Mouse (Mus musculus) megakaryocyte, embryonic 14.5 days (primary cell): ENCODE results near the gene Cse1l. TPM values are rescaled to one million over a fixed set of nuclear protein-coding genes. Genes with fewer than 3 reads are reported as not detected.

Experiments
- H3K27me3 ChIP-seq: replicated peaks from 2 replicates; pipeline ENCODE3; 2012; ENCODE audit warnings: inconsistent platforms
- H3K36me3 ChIP-seq: replicated peaks from 2 replicates; pipeline ENCODE3; 2012; ENCODE audit warnings: low read length, inconsistent platforms, mixed read lengths
- H3K4me1 ChIP-seq: 2 replicates; pipeline ENCODE4 v1.6.1; 2012; ENCODE audit warnings: inconsistent platforms
- H3K4me3 ChIP-seq: replicated peaks from 2 replicates; pipeline ENCODE3; 2012; ENCODE audit warnings: moderate library complexity, mild to moderate bottlenecking, inconsistent platforms
- H3K9me3 ChIP-seq: 2 replicates; pipeline ENCODE4 v1.6.1; 2012; ENCODE audit warnings: inconsistent platforms
- FLI1 ChIP-seq: IDR thresholded peaks from 2 replicates; pipeline ENCODE4 v1.6.1; 2012; ENCODE audit warnings: low read length, inconsistent platforms, mixed read lengths
- GATA1 ChIP-seq: IDR thresholded peaks from 3 replicates; pipeline ENCODE4 v1.6.1; 2012; ENCODE audit warnings: mixed read lengths, low read length, inconsistent platforms, borderline replicate concordance
- polyA plus RNA-seq: library from polyadenylated mRNA; stranded (reverse); fragments of >175 nt; gene quantifications from 2 replicates; pipeline ENCODE4 v1.2.3, GENCODE M21; 2012; ENCODE audit warnings: low replicate concordance; ENCODE audit not compliant: insufficient read depth

The Cse1l gene
- polyA plus RNA-seq, 1 experiment = 3.6 TPM

- TF ChIP-seq GATA1 = no peak
- TF ChIP-seq FLI1 = no peak
- Histone ChIP-seq H3K36me3 (peaks cover 42% of the 10 kb centered on the region), H3K4me3 (no peak overlapping the region), H3K27me3 (no peaks in the 10 kb centered on the region), H3K9me3 (no peaks in the 10 kb centered on the region), H3K4me1 (peaks cover 29% of the 10 kb centered on the region)
These were observed 6.7 kb upstream of the Cse1l start for GRCm38 (mm10) chr2:166899161-166899560.

DNA sequence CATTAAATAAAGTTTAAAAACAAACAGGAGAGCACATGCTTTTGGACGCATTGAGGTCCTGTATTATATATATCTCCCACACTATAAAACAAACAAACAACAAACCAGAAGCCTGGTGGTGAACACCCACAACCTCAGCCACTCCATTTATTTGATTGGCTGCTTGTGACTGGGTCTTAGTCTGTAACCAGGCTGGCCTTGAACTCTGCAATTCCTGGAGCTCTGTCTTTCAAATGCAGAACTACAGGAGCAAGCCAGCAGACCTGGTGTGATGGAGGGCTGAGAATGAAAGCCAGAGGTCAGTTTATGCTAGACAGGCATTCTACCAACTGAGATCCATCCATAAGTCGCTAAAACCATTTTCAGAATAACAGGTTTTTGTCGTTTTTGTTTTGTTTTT, 6.1 kb upstream of the Cse1l start:
- peaks cover 37% of the 10 kb centered on the region for H3K36me3 ChIP-seq
- TF ChIP-seq FLI1 = no peak
- no peak for TF ChIP-seq GATA1
- H3K4me3 ChIP-seq = no peak overlapping the region
- H3K27me3 ChIP-seq = no peaks in the 10 kb centered on the region
- H3K4me1 ChIP-seq = peaks cover 30% of the 10 kb centered on the region
- H3K9me3 ChIP-seq = no peaks in the 10 kb centered on the region

DNA sequence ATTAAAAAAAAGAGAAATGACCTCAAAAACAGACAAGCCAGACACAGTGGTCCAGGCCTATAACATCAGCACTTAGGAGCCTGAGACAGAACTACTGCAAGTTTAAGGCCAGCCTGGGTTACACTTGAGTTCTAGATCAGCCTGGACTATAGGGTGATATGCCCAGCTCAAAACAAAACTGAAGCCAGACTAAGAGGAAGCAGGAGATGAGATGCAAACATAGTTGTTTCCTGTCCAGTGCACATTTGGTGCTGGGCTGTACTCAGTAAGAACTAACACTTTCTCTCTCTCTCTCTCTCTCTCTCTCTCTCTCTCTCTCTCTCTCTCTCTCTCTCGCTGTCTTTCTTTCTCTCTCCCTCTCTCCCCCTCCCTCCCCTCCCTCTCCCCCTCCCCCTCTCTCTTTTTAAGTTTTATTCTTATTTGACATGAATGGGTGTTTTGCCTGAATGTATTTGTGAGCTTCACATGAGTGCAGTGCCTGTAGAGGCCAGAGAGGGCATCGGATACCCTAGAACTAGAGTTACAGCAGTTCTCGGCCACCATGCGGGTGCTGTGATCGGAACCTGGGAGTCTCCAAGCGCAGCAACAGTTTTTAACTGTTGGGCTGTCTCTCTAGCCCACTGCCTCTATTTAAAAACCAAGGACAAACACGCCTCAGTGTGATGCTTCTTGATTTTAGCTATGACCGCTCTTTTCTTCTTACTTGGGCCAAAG, 4.9 kb upstream of the Cse1l start:
- Histone ChIP-seq H3K27me3 (no peaks in the 10 kb centered on the region), H3K4me1 (peaks cover 37% of the 10 kb centered on the region), H3K9me3 (no peaks in the 10 kb centered on the region), H3K36me3 (peaks cover 25% of the 10 kb centered on the region), H3K4me3 (peak overlapping the region; percentile 42)
- no peak for TF ChIP-seq GATA1
- no peak for TF ChIP-seq FLI1

GRCm38 (mm10) chr2:166903719-166904282, 2.0 kb upstream of the Cse1l start:
- peaks cover 52% of the 10 kb centered on the region for H3K4me1 ChIP-seq
- no peaks in the 10 kb centered on the region for H3K27me3 ChIP-seq
- peaks cover 10% of the 10 kb centered on the region for H3K36me3 ChIP-seq
- H3K4me3 ChIP-seq = no peak overlapping the region
- no peaks in the 10 kb centered on the region for H3K9me3 ChIP-seq
- TF ChIP-seq FLI1 (no peak), GATA1 (no peak)

- H3K36me3 ChIP-seq = peaks cover 18% of the 10 kb centered on the region
- TF ChIP-seq FLI1 (no peak), GATA1 (no peak)
- H3K9me3 ChIP-seq = no peaks in the 10 kb centered on the region
- H3K4me3 ChIP-seq = peak overlapping the region; percentile 98
- H3K4me1 ChIP-seq = peaks cover 42% of the 10 kb centered on the region
- no peaks in the 10 kb centered on the region for H3K27me3 ChIP-seq
These were observed 813 bp downstream of the Cse1l start for GRCm38 (mm10) chr2:166906523-166907182.

GRCm38 (mm10) chr2:166909729-166910128, 3.9 kb downstream of the Cse1l start:
- peaks cover 20% of the 10 kb centered on the region for H3K36me3 ChIP-seq
- H3K4me1 ChIP-seq = peaks cover 34% of the 10 kb centered on the region
- no peaks in the 10 kb centered on the region for H3K9me3 ChIP-seq
- H3K27me3 ChIP-seq = no peaks in the 10 kb centered on the region
- H3K4me3 ChIP-seq = no peak overlapping the region
- TF ChIP-seq GATA1 (no peak), FLI1 (no peak)

- TF ChIP-seq FLI1 (no peak), GATA1 (no peak)
- no peak overlapping the region for H3K4me3 ChIP-seq
- H3K9me3 ChIP-seq = no peaks in the 10 kb centered on the region
- peaks cover 26% of the 10 kb centered on the region for H3K4me1 ChIP-seq
- H3K36me3 ChIP-seq = peaks cover 26% of the 10 kb centered on the region
- no peaks in the 10 kb centered on the region for H3K27me3 ChIP-seq
These were observed 4.7 kb downstream of the Cse1l start for GRCm38 (mm10) chr2:166910536-166910935.

GRCm38 (mm10) chr2:166923971-166924370, 18.1 kb downstream of the Cse1l start:
- TF ChIP-seq FLI1 (no peak), GATA1 (no peak)
- Histone ChIP-seq H3K27me3 (no peaks in the 10 kb centered on the region), H3K4me3 (no peak overlapping the region), H3K36me3 (peaks cover 94% of the 10 kb centered on the region), H3K4me1 (no peaks in the 10 kb centered on the region; the same call in 1 of the 2 replicates), H3K9me3 (no peaks in the 10 kb centered on the region)

DNA sequence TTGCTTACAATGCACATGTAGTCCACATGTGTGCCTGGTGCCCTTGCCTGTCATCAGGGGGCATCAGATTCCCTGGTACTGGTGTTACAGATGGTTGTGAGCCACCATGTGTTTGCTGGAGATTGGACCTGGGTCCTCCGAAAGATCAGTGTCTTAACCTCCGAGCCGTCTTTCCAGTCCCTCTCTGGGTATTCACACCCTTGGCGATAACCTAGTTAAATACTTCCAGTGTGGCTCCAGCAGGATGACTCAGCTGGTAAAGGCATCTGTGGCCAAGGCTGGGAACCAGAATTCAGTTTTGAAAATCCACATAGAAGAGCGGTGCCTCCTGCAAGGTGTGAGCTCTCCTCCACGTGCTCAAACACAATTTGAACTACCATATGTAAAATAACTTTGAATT, 28.1 kb downstream of the Cse1l start:
- H3K9me3 ChIP-seq = no peaks in the 10 kb centered on the region
- H3K36me3 ChIP-seq = peaks cover 95% of the 10 kb centered on the region
- no peak overlapping the region for H3K4me3 ChIP-seq
- peaks cover 4% of the 10 kb centered on the region; the same call in 1 of the 2 replicates for H3K4me1 ChIP-seq
- no peaks in the 10 kb centered on the region for H3K27me3 ChIP-seq
- TF ChIP-seq GATA1 (no peak), FLI1 (no peak)

DNA sequence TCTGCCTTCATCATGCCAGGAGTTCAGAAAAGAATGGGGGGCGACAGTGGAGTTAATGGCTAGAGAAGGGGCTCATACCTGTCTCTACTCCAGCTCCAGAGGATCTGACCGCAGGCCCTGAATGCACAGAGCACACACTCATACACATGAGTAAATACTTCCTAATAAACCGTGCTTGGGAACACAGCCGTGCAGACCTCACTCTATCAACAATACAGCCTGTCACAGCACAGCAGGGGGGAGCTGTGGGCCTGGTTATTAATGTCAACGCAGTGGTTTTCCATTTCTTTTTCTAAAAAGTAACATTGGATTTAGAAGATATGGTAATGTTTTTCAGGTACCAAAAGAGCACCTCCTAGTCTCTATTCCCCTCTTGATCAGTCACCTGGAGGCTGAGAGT, 28.6 kb downstream of the Cse1l start:
- peaks cover 4% of the 10 kb centered on the region; the same call in 1 of the 2 replicates for H3K4me1 ChIP-seq
- H3K27me3 ChIP-seq = no peaks in the 10 kb centered on the region
- TF ChIP-seq GATA1 (no peak), FLI1 (no peak)
- H3K4me3 ChIP-seq = no peak overlapping the region
- no peaks in the 10 kb centered on the region for H3K9me3 ChIP-seq
- H3K36me3 ChIP-seq = peaks cover 95% of the 10 kb centered on the region
